Mouse (Mus musculus) cerebellum, adult 11-12 months (tissue): ENCODE measurements around the gene Ugt1a7c.
"Not testable (repeated sequence)": the region's sequence is repeated elsewhere in the genome, so short reads cannot be mapped to it uniquely, and the experiment has no call there.

Experiments used
- DNase-seq: peaks from one replicate; pipeline ENCODE4 v3.0.0; 2022

Ugt1a7c gene

DNA sequence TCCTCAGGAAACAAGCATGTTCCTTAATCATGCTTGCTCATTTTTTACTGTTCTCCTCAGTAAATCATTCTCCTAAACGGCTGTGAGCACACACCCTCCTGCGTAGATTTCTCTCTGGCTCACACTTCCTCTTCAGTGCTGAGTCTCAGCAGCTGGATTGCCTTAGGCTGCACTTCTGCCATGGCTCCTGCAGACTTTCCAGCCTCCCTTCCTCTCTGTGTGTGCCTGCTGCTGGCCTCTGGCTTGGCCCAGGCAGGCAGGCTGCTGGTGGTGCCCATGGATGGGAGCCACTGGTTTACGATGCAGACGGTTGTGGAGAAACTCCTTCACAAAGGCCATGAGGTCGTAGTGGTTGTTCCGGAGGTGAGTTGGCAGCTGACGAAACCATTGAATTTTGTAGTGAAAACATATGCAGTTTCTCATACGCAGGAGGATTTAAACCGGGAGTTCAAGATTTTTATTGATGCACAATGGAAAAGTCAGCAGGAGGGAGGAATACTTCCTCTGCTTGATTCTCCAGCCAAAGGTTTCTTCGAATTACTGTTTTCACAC lies at the start of gene Ugt1a7c:
Gene Ugt1a7c, plus strand, starts transcription at position 122 of the 552 bp plus-strand sequence.
- no peak for DNase-seq

DNA sequence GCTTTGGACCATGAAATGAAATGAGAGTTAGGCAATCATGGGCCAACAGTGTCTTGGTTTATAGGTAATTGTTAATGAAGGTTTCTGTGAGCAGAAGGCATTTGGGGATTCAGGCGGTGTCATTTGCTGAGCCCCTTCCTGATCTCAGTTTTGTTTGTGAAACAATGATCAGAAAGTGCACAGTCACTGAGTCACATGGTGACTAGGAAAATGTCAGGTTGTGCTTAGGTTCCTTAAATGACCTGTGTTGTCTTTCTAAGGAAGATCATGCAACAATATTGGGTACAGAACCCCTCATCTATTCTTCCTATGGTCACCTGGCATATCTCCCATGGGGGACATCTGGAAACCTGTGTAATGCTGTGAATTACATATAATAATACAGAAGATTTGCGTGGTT lies 47.5 kb upstream of the Ugt1a7c start:
- DNase-seq: not testable (repeated sequence)

DNA sequence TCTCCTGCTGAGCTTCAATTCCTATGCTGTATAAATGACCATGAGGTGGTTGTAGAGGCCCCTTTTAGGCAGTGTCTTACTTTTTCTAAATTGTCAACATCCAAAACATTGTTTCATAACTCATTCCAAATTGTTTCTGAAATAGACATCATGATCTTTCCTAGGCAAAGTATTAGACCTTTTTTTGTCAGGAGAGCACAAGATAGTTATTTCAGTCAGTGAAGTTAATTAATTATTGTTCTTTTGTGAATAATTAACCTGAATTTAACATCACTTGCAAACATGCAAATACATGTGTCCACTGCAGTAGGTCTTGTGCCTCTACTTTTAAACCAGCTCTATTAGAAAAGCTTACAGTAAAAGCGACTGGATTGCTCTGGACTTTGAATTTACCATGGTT lies 39.8 kb upstream of the Ugt1a7c start, which contains the start of gene Ugt1a10:
Gene Ugt1a10, plus strand, starts transcription at position 301 of the 400 bp plus-strand sequence.
- DNase-seq: no peak

DNA sequence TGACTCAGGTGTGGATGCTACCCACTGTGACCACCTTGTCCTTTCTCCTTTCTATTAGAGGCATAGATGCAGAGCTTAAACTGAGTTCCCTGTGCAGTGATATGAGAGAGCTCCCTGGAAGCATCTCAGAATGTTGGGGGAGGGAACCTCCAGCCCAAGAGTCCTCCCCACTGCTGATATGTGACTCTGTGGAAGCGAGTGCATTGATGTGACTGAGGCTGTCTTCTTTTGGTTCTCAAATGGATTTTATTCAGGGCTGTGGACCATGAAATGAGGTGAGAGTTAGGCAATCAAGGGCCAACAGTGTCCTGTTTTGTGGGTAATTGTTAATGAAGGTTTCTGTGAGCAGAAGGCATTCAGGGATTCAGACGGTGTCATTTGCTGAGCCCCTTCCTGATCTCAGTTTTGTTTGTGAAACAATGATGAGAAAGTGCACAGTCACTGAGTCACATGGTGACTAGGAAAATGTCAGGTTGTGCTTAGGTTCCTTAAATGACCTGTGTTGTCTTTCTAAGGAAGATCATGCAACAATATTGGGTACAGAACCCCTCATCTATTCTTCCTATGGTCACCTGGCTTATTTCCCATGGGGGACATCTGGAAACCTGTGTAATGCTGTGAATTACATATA lies 28.3 kb upstream of the Ugt1a7c start:
- DNase-seq: not testable (repeated sequence)

DNA sequence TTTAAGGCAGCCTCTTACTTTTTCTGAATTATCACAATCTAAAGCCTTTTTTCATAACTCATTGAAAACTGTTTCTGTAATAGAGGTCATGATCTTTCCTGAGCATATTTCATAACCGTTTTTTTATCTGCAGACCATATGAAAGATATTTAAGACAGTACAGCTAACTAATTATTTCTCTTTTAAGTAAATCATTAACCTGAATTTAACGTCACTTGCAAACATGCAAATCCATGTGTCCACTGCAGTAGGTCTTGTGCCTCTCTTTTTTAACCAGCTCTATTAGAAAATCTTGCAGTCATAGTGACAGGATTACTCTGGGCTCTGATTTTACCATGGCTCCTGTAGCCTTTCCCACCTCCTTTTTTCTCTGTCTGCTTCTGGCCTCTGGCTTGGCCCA lies 24.4 kb upstream of the Ugt1a7c start, which contains the start of gene Ugt1a9:
Gene Ugt1a9, plus strand, starts transcription at position 306 of the 400 bp plus-strand sequence.
- no peak for DNase-seq

DNA sequence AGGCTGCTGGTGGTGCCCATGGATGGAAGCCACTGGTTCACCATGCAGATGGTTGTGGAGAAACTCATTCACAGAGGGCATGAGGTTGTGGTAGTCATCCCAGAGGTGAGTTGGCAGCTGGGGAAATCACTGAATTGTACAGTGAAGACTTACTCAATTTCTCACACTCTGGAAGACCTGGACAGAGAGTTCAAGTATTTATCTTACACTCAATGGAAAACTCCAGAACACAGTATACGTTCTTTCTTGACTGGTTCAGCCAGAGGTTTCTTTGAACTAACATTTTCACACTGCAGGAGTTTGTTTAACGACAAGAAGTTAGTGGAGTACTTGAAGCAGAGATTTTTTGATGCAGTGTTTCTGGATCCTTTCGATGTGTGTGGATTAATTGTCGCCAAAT lies 24.0 kb upstream of the Ugt1a7c start:
- no peak for DNase-seq

DNA sequence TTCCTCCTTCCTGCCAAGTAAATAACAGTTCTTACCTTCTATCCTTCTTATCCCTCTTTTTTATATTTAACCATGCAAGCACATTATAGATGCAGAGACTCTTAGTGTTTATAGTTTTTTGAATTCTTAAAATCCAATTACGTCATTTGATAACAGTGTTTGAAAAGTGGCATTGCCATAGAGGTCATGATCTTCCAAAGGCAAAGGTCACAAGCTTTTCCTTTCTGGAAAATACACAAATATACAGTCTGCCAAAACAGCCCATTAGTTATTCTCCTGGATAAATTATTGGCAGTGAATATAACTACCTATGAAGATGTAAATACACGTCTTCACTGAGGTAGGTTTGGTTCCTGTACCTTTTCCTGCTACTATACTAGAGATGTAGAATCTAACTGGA lies 20.4 kb upstream of the Ugt1a7c start:
- DNase-seq: no peak

DNA sequence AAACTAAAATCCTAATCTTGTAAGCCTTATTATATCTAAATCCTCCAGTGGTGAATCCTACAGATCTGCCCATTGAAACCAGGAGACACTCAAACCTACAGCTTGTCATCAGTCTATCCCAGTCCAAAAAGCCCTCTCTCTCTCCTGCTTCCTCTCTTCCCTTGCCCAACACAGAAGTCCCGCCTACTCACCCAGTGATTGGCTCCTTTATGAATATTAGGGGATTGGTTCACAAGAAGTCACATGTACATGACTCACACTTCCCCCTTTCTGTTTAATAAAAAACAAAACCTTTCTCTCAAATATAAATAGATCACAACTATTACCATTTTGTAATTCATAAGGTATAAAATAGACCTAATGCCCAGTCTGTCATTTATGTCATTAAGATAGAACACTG lies 17.7 kb upstream of the Ugt1a7c start:
- DNase-seq: no peak

DNA sequence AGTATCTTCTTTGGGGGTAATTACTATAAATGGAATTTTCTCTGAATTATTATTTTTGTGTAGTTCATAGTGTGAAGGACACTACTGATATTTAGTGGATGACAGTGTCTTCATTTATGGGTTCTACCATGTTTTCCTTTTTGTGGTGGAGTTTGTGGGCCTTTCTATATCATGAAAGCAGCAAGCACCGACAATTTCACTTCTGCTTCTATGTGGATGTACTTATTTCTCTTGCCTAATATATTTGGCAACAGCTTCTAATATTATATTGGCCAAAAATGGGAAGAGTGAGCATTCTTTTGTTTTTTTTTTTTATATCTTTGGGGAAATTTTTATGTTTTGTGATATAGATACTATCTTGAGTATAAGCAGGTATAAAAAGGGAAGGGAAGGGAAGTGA lies 13.2 kb upstream of the Ugt1a7c start:
- no peak for DNase-seq

DNA sequence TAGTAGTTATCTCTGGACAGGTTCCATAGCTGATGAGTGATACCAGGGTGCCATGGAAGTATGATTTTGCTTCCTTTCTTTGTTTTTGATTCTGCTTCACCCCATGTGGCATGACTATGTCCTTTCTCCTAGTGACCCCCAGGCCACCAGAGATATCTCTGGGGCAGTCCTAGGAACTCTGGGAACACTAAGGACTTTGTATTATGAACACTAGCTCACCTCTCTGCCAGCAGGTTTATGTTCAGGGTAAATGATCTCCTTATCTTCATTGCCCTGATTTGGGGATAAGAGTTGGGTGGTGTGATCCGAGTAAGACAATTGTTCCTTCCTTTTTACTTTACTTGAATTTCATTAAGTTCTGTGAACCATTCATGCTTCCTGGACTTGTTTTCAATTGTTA lies 8.7 kb upstream of the Ugt1a7c start:
- DNase-seq: no peak

DNA sequence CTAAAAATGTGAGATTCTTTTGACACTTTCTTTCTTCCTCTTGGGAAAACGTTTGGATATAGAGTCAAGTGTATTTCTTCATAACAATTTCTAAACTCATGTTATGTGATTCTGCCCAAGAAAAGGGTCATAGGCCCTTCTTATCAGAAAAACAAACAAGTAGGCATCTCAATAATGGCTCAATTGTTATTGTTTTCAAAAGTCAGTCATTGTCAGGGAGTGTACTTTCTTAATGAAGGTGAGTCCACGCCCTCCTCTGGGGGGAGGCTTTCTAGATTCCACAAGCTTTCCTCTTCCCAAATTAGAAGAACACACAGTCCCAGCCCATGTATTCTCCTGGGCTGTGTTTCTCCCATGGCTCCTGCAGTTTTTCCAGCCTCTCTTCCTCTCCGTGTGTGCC lies 7.3 kb upstream of the Ugt1a7c start, which contains the start of gene Ugt1a8:
Gene Ugt1a8, plus strand, starts transcription at position 301 of the 400 bp plus-strand sequence.
- DNase-seq: no peak

DNA sequence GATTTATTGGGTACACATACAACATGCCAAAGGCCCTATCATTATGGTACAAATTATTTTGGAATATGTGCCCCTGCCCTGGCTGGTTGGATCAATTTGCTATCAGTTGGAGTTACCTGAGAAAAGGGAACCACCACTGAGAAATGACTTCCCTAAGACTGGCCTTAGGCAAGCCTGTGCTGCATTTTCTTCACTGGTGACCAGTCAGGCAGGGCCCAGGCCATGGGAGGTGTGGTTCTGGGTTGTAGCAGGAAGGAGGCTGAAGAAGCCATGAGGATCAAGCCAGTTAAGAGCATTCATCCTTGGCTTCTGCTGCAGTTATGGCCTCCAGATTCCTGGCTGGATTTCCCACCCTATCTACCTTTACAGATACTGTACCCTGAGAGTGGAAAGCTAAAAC lies 2.5 kb upstream of the Ugt1a7c start:
- no peak for DNase-seq

DNA sequence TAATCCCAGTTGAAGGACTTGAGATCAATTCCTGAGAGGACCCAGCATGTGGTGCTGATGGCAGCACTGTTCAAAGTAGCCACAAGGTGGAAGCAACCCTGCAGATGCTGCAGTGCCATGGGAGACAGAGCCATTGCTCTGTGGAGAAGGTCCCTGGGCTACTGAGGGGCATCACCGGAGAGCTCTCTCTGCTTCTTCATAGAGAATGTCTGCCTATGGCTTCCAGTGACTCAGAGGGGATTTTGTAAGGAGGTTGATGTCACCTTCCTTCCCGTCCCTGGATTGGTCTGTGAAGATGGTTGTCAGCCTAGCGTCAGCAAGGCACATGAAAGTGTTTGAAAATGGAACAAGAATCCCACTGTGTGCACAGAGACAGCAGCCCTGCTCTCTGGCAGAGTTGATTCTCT lies 589 bp upstream of the Ugt1a7c start:
- DNase-seq: not testable (repeated sequence)

DNA sequence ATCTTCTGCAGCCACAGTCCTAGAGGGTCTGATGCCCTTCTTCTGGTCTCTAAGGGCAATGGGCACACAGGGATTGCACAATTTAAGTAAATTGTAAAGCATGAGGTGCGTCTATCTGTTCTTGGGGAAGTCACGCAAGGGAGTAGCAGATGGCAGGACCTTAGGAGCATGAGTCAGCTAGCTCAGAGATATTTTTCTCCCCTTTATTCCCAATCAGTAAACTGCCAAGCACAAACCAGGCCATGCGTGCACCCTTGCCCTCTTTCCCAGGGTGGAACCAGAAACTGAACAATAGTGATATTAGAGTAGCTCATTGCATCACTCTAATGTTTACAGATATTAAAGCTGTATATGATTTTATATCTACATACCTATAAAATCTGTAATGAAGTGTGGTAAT lies 3.7 kb downstream of the Ugt1a7c start:
- not testable (repeated sequence) for DNase-seq

DNA sequence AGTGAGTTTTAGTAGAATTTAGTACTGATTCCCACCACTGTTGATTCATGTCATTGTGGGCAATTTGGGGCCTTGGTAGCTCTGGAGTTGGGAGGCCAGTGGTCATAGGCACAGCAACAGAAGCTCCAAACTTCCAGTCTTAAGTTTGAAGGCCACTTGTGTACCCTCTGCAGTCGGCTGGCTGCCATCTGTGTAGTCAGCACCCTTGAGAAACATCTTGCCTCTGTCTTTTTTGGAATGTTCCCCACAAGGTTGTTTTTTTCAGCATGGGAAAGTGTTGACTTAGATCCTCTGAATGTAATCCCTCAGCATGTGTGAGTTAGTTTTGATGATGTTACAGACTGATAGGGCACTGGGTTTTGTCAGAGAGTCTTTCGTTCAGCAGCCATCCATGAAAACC lies 4.8 kb downstream of the Ugt1a7c start:
- not testable (repeated sequence) for DNase-seq

DNA sequence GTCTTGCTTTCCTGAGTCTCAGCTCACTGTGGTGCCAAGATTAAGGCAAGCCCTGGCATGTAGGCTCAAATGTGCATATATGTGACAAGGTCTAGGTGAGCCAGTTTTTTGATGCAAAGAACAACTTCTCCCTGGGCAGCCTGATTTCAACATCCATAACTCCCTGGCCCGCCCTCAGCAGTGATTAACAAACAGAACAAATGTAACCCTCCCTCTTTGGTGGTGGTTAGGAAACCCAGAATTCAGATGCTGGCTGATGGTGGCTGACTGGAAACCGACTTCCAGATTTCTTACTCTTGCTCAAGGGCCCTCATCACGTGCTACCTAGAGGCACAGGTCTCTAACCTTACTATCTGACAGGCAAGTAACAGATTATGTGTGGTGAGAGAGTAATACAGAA lies 8.2 kb downstream of the Ugt1a7c start, which contains the start of gene Ugt1a6b:
Gene Ugt1a6b, plus strand, starts transcription at position 234 of the 400 bp plus-strand sequence.
- DNase-seq: not testable (repeated sequence)

DNA sequence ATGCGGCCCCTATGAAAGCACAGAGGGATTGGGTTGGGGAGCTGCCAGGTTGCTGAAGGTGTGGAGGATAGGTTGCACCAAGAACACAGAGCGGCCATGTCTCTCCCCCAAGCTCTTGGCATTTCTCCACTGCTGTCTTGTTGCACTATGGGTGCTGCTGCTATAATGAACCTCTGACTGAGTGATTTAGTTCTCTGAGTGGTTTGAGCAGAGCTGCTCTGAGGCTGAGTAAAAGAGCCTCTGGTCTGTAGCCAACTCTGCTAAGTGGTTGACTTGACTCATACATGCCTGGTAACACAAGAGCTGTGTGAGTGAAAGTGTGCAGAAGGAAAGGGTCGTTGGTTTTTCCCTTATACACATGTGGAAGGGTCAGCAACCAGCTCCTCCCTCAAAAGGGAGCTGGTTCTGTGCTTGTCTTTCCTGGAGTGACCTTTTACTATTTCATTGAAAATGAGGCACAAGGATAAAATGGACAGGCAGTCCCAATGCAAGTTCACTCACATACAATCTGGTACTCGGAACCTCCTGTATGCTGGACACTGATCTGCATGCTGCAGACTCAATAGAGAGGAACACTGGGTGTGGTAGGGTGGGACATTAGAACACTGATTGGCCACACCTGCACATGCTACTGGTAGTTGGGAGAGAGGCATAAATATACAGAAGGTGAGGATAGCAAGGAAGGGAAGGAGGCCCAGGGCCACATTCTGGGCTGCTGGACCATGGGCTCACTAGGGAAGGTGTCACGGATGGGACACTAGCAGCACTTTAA lies 9.0 kb downstream of the Ugt1a7c start:
- DNase-seq: not testable (repeated sequence)

DNA sequence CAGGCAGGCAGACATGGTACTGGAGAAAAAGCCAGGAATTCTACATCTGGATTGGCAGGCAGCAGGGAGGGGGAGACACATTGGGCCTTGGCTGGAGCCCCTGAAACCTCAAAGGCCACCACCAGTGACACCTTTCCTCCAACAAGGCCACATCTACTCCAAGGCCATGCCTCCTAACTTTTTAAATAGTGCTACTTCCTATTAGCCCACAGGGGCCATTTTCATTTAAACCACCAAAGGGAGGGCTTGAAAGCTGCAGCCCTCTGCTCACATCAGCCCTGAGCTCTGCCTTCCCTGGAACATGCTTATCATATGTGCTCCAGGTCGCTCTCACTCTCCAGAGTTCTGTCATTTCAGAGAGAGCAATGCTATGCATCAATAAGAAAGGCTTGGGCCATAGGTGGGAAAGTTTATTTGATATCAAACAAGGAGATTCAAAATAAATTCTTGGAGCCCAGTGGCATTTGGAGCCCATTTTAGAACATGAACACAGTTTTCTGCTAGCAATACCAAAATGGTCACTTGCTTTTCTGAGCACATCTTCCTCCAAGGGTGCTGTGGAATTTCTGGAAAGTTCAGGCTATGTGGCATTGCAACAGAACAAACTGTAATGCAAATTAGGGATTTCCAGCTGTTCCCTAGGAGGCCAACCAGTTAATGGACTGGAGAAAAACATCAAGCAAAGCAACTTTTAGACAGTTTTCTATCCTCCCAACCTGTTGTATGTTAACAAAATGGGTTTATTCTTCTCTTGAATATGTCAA lies 10.0 kb downstream of the Ugt1a7c start:
- no peak for DNase-seq

DNA sequence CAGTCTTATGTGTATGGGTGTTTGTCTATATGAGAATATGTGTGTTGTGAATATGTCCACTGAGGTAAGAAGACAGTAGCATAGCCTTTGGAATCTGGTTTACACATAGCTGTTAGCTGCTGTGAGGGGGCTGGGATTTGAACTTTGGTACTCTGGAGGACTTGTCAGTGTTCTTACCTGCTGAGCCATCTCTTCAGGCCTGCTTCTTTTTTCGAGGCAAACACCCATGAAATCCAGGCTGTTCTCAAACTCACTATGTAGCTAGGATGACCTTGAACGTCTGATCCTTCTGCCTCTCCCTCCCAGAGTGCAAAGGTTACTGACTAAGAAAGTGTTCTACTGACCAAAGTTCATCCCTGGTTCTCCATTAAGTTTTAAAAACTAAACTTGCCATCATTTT lies 10.8 kb downstream of the Ugt1a7c start:
- no peak for DNase-seq

DNA sequence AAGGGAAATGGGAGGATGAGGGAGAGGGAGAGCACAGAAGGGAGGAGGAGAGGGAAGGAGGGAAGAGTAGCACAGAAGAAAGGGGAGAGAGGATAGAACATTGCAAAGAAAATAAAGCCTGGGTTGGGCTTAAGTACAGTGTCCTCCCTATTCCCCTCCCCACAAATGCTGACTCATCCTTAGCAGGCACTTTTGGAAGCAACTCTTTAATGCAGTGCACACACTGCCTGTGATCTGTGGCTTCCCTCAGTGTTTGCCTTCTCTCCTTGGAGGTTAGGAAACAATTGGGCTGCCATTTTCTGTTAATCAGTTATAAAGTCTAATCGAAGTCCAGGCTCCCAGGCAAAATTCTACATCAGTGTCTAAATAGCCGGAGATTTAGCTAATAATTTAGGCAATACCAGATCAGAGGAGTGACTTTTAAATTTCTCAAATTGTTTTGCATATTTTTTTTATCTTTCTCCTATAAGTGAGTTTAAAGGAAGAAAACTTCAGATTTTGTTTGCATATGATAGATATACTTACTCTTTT lies 14.2 kb downstream of the Ugt1a7c start:
- DNase-seq: not testable (repeated sequence)

DNA sequence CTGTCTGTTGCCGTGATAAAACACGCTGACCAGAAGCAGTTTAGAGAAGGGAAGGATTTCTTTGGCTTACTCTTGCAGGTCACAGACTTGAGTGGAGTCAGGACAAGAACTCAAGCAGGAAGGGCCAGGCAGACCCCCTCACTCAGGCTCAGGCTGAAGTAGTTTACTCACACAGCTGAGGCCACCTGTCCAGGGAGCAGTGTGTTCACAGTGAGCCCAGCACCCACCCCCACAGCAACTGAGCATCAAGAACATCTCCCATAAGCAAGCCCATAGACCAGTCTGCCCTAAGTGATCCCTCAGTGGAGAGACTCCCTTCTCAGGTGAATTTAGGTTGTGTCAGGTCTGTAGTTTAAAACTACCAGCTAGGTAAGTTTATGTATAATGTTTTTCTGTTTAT lies 14.7 kb downstream of the Ugt1a7c start:
- not testable (repeated sequence) for DNase-seq

DNA sequence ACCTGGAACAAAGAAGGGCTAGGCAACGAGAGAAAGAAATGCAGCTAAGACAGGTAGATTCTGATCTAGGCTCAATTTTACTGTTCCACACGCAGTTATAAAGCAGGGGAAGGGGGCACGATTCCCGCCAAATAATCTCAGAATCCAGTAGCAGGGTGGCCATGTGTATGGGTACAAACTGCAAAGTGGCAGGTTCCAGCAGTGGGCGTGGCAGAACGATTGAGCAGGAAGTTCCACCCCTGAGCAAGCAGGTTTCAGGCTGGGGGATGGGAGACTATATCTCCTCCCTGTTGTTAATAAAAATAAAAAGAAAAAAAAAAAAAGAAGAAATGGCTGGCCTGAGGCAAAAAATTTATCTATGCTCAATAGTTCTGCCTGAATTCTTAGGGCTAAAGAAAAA lies 17.9 kb downstream of the Ugt1a7c start:
- DNase-seq: not testable (repeated sequence)

DNA sequence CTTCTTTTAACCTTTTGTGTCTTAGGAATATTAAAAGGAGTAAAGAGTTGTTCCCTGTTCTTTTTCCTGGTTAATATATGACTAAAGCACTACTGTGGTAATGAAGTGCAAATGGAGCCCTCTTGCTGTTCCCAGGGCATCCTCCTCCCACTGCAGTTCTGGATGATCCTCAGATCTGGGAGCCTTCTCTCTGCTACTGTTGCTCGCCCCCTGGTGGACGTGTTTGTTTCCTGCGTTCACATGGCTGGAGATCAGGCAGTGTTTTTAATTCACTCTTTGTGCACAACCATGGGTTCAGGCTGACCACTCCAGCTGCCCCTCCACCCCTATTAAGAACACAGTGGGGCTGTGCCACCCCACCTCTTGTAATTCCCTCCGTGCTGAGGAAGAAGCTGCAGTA lies 25.7 kb downstream of the Ugt1a7c start:
- DNase-seq: not testable (repeated sequence)
